Mouse (Mus musculus) right cerebral cortex, postnatal 36 days (tissue): ENCODE measurements around the gene Acap1.
"Not testable (repeated sequence)": the region's sequence is repeated elsewhere in the genome, so short reads cannot be mapped to it uniquely, and the experiment has no call there.

ENCODE experiments used
- DNase-seq, 2 experiments: peaks; one replicate each; pipeline ENCODE4 v3.0.0; 2022; ENCODE audit warnings: low spot score in 2 of 2, mixed read lengths in 1 of 2

Acap1 gene

DNA sequence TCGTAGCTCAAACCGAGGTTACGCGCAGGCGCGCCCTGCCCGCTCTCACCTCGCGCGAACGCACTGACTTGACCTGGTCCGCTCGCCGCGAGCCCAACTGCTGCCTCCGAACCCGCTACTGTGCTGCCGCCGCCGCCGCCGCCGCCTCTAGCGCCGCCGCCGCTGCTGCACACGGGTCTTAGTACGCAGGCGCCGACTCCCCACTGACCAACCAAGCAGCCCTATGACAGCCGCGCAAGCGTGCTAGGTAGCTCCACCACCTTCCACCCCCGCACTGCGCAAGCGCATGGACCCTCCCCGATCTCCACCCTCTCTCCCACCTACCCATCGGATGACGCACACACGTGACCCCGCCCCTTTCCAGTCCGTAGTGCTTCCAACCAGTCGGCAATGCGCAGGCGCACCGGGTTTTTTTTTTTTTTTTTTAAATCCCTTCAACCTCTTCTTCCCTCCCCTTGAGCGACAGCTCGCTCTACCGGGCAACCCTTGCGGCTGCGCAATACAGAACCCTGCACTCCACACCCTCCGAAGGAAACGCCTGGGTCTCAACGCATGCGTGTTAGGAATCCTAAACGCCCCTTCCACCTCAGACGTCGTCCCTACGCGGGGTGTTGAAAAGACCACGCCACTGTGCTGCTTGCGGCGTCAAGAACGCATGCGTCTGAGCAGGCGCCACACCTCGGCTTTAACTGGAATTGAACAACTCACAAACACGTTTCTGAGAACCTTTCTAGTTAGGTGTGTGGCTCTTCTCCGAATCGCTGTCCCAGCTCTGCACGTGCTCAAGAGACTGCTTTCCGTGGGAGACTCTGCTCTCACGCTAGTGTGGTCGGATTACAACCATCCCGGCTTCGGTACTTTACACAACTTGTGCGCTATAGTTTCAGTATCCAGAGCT is 26.0 kb upstream of the Acap1 start, which contains the start of gene Eif5a:
Gene Eif5a, minus strand, starts transcription at position 845 of the 898 bp plus-strand sequence.
- DNase-seq = peak; percentile 100

DNA sequence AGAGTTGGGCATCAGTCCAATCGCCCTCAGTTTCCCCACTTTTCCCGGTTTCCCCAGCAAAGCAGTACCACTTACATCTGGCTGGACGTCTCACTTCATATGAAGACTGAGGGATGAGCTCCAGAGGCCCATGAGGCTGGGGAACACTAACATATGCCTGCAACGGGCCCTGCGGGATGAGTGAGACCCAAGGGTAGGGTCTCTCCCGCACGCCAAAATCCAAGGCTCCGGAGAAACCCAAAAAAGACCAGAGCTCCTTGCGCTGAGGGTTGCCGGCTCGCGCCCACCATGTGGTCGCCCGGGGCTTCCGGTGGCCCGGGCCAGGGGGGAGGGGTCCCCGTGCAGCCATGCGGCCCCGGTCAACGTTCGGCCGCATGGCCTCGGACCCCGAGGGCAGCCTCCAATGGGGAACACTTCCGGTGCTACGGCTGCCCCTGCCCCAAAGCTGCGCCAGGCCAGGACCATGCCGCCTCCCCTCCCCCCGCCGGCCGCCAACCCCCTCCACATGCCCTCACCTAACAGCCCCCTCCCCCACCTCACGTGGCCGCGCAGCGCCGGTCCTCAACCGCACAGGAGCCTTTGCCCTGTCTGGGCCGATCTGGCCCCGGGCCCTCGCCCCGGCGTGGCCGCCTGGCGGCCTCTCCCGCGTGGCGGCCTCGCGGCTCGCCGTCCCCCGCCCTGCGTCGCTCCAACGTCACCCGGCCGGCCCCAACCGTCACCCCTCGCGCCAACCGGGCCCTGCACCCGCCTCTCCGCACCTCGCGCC is 25.1 kb upstream of the Acap1 start:
- no peak for DNase-seq

DNA sequence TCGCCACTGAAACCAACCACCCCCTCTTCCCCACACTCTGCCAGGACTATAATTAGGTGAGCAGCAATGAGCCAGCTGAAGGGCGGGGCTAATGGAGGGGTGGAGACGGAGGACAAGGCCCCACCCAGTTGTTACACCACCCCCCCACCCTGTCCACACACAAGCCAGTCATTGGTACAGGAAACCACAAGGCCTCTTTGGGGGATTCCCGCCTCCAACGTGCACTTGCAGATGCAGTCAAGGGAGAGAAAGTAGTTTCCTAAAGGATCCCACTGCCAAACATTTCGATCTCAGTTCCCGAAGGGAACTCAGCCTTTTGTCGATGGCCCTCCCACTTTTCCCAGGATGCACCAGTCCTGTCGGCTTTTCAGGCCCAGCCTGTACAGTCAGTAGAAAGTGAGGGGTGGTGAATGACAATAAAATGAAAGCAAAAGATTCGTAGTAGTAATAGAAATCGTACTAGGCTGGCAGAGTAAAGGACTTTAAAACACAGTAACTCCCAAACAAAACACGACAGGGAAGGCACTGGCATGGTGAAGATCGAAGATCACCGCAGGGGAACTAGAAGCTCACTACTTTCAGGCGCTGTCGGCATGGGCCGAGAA is 24.4 kb upstream of the Acap1 start:
- DNase-seq = no peak

DNA sequence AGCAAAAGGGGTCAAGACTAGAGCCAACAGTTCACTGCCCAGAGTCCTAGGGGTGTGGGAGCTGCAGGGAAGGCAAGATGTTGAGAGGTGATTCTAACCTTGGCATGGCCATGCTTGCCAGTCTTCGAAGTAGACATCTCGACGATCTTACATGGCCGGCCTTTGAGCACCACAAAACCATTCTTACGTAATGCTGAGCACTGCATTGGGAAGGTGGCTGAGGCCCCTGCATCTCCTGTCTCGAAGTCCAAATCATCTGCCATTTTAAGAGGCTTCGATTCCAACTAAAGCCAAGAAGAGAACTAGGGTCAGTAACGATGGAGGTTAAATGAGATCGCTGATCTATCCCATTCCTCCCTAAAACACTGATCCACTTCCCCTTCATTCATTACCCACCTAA is 23.7 kb upstream of the Acap1 start:
- no peak for DNase-seq

DNA sequence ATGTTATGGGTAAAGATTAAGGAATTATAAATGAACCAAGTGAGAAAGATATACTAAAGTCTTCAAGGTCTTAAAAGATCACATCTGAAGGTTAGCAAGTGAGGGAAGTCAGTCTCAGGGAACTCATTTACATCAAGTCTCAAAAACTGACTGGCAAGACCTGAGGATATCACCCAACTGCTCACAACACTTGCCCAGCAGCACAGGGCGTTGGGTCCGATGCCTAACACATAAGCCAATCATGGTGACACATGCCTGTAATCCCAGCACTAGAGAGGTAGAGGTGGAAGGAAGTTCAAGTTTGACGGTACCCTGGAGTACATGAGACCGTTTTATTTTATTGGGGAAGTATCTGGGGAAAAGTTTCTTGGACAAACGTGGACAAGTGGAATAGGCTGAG is 22.8 kb upstream of the Acap1 start:
- no peak for DNase-seq

DNA sequence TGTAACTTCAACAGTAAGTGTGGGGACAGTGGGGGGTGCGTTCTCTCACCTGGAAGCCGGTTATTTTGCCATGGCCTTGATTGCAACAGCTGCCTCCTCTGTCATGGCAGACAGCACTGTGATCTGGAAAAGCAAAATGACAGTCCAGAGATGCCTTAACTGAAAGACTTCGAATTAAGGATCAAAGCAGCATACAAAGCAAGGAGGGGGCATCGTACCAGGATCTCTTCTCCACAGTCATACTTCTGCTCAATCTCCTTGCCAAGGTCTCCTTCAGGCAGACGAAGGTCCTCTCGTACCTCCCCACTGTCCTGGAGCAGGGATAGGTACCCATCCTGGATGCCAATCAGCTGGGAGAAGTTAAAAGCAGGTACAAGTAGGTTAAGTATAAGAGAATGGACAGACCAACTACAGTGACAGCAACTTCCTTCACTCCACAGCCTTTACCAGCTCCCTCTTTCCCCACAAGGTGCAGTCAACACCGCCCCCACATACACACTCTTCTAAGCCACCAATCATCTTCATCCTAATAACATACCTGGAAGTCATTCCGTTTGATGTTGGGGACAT is 22.1 kb upstream of the Acap1 start:
- no peak for DNase-seq

DNA sequence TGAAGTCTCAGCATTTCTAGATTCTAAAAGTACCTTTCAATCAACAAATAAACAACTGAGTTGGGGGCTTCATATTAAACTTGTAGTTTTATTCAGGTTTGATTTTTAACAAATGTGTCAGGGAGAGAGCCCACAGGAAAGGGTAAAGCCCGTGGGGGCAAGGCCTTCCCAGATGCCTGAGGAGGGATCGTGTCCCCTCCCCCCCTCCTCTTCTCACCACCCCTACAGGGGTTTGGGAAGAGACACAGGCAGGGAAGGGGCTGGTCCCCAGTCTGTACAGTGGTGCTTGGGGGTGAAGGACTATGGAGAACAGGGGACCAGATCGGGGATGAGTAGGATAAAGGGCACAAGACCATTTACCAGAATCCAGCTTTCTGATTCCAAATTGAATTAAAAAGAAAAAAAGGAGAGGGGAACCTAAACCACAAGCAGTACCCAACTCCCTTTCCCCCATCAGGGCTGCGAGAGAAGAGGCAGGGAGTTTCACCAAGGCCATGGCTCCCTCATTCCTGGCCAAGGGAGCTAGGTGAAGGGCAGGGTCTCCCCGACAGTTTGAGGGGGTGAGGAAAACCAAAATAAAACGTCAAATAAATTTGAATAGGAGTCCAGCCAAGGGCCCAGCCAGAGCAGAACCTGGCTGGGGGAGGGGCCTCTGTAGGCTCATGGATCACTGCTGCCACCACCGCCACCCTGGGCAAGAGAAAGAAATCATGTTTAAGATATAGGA is 21.5 kb upstream of the Acap1 start:
- not testable (repeated sequence) for DNase-seq

DNA sequence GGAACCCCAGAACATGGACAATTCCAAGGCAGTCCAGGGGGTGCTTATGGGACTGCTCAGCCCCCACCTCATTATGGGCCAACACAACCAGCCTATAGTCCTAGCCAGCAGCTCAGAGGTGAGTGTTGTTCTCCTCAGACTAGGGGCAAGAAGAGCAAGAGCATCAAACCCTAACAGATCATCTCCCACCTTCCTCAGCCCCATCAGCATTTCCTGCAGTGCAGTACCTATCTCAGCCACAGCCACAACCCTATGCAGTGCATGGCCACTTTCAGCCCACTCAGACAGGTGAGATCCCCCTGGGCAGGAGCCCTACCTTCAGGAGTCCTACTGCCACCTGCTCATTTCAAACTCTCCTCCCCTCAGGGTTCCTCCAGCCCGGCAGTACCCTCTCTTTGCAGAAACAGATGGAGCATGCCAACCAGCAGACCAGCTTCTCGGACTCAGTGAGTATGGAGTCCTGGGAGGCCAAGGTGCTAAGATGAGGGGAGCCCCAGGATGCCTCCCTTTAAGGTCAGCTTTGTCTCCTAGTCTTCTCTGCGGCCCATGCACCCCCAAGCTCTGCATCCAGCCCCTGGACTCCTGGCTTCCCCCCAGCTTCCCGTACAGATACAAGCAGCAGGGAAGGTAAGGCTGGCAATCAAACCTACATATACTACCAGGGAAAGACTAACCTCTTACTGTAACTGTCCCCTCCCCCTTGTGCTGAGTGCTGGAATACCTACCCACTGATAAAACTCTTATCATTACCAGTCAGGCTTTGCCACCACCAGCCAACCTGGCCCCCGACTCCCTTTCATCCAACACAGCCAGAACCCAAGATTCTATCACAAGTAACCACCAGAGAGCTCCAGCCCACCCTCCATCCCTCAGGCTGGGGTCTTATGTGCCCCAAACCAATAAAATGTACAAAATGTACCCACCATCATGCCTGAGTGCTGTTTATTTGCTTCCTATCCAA is 20.6 kb upstream of the Acap1 start:
- DNase-seq = no peak

DNA sequence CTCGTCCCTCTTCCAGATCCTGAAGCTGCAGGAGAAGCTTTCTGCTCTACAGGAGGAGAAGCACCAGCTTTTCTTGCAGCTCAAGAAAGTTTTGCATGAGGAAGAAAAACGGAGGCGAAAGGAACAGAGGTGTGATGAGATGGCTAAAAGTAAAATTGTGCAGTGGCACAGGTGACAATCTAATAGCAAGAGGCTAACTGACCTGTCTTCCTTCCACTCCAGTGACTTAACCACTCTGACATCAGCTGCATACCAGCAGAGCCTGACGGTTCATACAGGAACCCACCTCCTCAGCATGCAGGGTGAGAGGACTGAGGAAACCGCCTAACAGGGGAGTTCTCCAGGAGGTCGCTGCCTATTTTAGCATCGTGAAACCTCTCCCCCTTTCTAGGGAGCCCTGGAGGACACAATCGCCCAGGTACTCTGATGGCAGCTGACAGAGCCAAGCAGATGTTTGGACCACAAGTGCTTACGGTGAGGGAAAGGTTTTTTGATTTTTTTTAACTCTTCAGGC is 19.6 kb upstream of the Acap1 start:
- DNase-seq = no peak

DNA sequence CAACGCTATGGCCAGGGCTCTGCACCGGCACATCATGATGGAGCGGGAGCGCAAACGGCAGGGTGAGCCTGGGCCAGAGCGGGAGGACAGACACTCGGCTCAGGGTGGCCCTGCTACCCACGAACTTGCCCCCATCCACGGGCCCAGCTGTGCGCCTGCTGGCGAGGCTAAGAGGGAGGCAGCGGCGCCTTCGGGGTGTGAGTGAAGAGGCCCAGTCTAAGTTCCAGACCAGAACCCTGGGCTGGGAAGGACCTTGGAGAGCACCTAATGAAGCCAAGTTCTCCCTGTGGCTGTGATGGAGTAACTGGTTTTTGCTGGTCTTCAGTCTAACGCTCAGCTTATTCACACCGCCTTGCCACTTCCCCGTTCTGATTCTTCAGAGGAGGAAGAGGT is 19.0 kb upstream of the Acap1 start:
- no peak for DNase-seq

DNA sequence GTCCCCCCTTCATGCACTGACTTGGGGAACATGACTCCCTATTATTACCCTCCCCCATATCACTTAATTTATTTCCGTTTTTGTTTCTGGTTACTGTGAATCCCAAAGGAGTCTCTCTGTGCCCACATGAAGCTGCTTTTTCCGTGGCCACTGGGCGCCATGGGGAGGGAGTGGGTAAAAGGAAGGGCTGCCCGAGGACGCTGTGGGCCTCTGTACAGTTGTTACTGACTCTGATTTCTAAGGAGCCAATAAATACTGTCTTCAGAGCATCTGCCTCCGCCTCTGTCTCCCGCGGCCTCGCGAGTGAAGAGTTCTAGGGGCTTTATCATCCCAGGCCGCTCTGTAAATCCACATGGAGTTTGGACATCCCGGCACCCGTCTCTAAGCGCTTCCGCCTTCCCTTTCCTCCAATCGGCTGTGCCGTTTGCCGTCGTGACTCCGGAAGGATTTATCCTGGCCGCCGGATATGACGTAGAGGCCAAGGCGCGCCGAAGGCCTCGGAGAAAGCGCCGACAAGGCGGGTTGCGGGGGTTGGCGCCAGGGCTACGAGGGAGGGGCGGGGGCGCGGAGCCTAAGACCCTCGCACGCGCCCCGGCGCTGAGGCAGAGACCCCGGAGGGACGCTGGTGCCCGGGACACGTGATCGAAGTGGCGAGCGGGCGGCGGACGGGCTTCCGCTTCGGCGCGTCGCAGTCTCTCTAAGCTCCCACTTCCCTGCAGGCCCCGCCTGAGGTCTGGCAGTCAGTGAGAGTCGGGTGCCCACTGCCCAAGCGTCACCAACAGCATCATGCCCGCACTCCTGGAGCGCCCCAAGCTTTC is 18.4 kb upstream of the Acap1 start, which contains the start of gene Gps2:
Gene Gps2, plus strand, starts transcription at position 335 of the 818 bp plus-strand sequence.
- peak; percentile 90 to 92 for DNase-seq

DNA sequence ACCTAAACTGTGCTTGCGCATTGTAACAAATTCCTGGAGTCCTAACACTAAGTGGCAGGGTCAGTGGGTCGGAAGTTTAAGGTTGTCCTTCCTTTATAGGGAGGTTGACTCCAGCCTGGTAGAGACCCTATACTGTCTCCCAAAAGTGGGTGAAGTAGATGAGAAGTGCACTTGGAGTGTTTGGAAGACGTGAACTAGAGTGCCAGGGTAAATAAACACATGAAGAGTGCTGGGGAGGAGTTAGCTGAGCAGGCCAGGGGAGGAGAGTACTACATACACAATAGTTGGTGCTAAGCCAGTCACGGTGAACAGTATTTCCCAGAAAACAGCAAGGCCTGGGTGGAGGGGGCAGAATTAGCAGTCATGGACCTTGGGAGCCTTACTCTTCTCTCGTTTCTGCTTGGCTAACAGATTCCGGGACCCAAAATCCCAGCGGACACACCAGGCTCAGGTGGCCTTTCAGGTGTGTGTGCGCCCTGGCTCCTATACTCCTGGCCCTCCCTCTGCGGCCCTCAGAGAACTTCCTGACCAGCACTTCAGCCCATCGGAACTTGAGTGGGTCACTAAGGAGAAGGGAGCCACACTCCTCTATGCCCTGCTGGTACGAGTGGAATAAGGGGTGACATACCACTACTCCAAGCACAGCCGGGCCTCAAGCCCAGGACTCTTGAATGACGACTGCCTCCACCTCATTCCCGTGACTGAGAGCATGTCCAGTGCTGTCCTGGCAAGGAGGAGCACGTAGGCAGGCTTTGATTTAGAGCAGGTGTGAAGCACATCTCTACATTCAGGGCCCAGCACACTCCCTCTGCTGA is 17.6 kb upstream of the Acap1 start:
- no peak for DNase-seq

DNA sequence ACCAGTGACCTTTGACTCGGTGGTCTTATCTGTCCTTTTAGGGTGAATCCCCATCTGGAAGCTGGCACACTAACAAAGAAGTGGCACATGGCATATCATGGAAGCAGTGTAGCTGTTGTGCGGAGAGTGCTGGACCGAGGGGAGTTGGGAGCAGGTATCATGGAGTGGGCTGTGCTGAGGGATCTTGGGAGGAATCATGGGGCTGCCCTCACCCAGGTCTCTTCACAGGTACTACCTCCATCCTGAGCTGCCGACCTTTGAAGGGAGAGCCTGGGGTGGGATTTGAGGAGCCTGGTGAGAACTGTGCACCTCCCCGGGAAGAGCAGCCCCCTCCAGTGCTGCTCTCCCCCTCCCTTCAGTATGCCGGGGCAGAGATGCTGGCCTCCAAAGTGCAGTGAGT is 16.4 kb upstream of the Acap1 start:
- no peak for DNase-seq

DNA sequence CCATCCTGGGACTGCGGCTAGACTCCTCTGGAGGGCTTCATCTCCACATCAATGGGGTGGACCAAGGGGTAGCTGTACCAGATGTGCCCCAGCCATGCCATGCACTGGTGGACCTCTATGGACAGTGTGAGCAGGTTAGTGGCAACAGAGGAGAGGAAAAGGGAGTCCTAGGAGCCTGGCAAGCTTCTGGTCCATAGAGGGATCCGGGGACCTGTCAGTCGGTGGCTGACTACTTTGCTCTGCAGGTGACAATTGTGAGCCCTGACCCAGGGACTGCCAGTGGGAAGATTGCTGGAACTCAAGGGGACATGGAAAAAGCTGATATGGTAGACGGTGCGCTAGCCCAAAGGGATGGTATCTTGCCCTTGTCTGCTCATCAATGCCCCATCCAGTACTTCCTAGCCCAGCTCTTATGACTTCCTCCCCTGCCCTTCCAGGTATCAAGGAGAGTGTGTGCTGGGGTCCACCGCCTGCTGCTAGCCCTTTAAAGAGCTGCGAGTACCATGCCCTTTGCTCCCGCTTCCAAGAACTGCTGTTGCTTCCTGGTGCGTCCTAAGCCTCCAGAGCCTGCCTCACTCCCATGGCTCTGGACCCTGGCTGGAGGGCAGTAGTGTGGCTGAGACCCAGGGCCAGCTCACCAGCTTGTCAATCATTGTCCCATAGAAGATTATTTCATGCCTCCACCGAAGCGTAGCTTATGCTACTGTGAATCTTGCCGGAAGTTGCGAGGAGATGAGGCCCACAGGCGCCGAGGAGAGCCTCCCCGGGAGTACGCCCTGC is 15.6 kb upstream of the Acap1 start:
- DNase-seq = no peak

DNA sequence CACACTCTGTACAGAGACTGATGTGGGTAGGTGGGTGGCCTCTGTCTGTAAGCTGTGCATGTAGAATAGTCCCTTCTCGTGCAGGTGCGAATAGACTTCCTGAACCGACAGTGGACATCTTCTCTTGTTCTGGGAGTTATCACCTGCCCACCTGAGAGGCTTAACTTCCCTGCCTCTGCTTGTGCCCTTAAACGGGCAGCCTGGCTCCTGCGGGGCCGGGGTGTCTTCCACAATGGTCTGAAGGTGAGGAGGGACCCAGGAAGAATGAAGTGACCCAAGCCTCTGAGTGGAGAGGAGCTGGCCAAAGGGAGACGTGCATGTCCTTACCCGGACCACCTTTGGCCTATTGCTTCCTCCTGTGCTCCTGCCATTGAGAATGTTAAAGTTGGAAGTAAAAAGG is 14.8 kb upstream of the Acap1 start:
- no peak for DNase-seq

DNA sequence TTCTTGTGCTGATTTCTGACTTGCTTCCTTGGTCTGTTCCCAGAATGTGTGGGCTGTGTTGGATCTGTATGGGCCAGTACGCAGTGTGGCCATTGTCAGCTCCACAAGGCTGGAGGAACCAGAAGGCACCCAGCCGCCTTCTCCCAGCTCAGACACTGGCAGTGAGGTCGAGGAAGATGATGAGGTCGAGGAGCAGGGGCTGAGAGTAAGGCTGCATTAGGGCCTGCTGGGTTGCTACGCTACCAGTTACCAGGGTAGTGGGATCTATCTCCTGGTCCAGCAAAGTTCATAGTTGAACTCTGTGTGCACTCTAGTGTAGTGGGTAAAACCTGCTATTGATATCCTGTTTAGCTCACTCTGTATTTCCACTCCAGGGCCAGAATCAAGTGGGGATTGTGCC is 13.8 kb upstream of the Acap1 start:
- DNase-seq = no peak

DNA sequence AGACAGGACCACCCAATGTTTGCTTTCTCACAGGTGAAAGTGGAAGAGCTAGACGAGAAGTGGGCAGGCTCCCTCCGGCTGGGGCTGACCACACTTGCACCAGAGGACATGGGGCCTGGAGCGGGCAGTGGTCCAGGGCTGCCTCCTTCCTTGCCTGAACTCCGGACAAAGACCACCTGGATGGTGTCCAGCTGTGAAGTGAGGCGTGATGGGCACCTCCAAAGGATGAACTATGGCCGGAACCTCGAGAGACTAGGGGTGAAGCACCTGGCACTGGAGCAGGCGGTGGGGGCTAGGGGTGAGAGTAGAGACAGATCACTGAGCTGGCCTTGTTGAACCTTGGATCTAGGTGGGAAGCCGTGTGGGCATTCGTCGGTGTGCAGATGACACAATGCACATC is 13.3 kb upstream of the Acap1 start:
- no peak for DNase-seq
